Mouse (Mus musculus) heart, postnatal 14 days (tissue): ENCODE measurements around the gene Cdipt. TPM values are rescaled to one million over a fixed set of nuclear protein-coding genes. Genes with fewer than 3 reads are reported as not detected.

Source experiments
- DNase-seq, 2 experiments: peaks; one replicate each; pipeline ENCODE4 v3.0.0; 2021 to 2022
- intact Hi-C: fragments of 180-260 bp; cut with DNase I; formaldehyde crosslinking; loops from one replicate; pipeline ENCODE4 v1.15.1; 2025
- total RNA-seq, 2 experiments: library from RNA; stranded (reverse); gene quantifications; 2 replicates each; pipeline ENCODE4 v1.2.3; 2021

Gene Cdipt
- total RNA-seq, 2 experiments from 2014 or later, result 63.3 to 66.1 TPM

DNA sequence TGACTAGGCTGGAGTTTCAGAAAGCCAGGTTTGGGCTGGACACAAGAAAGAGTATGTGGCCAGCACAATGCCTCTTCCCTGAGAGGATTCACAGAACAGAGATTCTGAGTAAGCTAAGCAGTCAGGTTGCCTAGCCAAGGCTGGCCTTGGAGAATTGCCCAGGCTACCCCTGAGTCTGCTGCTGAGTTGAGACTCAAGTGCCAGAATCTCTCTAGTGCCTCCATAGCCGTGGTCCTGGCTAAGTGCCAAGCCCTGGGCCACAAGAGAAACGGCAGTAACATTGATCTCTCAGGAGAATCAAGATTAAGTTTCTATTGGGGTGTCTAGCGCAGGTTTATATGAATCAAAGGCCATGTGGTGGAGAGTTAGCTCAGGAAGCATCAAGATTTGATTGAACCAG is 10.1 kb upstream of the Cdipt start:
- intact Hi-C loops, result no loop called here
- DNase-seq, result no peak

DNA sequence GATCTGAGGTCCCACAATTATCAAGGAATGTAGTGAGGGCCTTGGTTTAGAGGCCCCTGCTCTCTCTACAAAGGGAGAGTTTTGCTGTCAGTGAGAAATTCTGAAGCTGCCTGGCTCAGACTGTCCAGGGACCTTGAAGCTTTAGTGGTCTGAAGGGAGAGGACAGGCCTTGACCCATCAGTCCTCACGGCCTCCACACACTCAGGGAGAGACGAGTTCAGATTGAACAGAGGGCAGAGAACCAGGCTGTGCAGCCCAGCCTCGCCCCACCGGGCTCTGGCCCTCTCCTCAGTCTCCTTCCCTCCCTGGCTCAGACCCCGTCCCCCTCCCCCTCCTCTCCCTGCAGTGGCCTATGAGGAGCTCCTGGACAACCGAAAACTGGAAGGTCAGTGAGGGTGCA is 8.4 kb upstream of the Cdipt start:
- no peak for DNase-seq
- intact Hi-C loops, result no loop called here

DNA sequence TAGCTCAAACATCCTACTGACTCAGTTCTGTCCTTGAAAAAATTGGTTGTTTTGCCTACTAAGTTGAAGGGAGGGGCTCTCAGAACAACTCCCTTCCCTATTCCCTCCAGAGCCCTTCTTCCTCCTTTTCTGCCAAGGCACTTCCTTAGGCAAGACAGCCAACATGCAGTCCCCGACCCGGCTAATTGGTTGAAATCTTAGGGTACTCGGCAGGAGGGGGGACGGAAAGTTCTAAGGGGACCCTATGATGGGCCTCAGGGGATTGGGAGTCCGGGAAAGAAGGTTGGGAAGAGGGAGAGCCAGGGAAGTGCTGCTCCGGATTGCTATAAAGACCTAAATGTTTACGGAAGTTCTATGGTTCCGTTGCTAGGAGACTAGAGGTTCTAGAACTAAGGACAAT is 221 bp upstream of the Cdipt start:
- DNase-seq, result peak; percentile 44 to 45

DNA sequence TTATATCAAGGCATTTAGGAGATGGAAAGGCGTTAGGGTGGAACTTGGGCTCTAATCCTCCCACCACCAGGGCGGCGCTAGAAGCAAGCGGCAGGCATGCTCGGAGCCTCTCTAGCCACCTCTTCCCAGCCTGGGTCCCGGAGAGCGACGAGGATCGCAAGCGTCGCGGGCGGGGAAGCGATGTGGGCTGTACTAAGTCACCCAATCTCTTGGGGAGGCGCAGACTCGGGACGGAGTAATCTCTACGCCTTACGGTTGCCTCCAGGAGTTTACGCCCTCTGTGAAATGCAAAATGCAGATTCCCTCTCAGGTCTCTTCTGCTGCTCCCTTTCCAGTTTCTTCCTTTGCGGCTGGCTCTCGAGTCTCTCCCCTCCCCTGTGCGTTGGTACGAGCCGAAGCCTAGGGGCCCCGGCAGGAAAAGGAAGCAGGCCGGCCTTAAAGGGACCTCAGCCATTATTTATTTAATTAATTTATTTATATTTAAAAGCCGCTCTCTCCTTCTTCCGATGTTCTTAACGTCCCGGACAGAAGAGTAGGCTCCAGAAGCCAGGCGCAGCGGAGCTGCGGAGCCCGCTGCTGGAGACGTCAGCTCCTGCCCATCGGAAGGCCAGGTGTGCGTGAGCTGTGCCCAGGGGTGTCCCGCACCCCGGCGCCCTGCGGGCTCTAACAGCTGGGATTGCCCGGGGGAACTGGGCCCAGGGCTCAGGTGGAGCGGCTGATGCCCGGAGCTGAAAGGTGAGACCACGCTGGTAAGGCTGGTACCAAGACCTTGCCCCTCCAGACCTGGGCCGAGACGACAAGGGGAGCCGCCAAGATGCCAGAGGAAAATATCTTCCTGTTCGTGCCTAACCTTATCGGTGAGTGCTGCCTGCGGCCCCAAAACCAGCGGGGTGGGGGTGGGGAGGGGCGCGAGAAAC is 494 bp downstream of the Cdipt start, which contains the start of gene Cdiptos:
TSS of gene Cdiptos (minus strand) at position 149 of the 917 bp plus-strand sequence.
- intact Hi-C loops, result loop anchor here (2.0 kb wide), 2 partner anchors 25 to 39 kb away; partner anchors contain the start of genes Mvp and Sez6l2

More for the DNA sequence above, 221 bp upstream of the Cdipt start:
- intact Hi-C loops, result no loop called here

DNA sequence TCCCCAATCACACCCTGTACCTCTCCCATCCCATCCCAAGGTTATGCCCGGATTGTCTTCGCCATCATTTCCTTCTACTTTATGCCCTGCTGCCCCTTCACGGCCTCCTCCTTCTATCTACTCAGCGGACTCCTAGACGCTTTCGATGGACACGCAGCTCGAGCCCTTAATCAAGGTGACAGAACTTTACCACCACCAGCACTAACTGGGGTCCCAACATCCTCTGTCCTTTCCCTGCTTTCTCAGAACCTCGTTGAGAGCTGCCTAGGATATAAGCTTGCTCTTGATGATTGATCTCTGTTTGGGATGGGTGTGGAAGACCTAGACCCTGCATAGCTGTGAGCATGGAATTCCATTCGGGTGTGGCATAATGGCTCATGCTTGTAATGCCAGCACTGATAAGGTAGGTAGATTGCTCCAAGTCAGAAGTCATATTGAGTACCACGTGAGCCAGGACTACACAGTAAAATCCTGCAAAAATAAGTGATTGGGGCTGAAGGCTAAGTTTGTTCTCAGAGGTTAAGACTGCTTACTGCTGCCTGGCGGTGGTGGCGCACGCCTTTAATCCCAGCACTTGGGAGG is 1.3 kb downstream of the Cdipt start:
- no peak for DNase-seq
- intact Hi-C loops, result loop anchor here (2.0 kb wide), 2 partner anchors 26 to 38 kb away; partner anchors contain the start of genes Mvp and Sez6l2

More for the DNA sequence above, 494 bp downstream of the Cdipt start, which contains the start of gene Cdiptos:
- DNase-seq, result peak; percentile 97 to 98

DNA sequence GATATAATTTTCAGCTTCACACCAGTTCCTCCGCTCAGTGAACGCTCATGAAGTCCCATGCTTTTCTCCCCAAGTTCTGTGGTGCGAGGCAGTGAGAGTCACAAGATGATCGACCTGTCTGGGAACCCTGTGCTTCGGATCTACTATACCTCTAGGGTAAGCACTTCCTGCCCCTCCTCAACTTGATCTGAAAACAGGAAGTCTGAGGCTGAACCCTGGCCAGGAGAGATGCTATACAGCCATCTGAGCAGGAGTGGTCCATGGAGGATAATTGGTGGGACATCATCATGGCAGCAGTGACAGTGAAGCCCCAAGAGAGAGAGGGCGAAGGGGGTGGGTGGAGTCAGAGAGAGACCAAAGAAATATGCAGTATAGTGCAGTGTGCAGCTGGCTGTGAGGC is 3.1 kb downstream of the Cdipt start:
- no peak for DNase-seq
- intact Hi-C loops, result no loop called here

DNA sequence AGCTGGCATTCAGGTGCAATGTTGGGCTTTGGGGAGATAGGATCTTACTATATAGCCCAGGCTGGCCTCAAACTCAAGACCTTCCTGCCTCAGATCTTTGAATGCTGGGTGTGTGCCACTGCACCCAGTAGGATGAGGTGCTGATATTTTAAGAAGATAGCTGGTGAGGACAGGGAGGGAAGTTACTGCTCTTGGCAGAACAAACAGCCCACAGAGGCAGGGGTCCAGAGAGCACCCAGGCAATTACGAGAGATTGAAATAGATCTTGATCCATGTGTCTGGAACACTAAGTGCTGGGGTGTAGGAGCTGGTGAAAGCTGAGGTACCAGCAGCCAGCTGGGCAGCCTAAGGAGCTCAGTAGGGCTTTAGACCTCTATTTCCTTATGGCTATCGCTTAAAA is 5.9 kb downstream of the Cdipt start:
- intact Hi-C loops, result no loop called here
- no peak for DNase-seq

DNA sequence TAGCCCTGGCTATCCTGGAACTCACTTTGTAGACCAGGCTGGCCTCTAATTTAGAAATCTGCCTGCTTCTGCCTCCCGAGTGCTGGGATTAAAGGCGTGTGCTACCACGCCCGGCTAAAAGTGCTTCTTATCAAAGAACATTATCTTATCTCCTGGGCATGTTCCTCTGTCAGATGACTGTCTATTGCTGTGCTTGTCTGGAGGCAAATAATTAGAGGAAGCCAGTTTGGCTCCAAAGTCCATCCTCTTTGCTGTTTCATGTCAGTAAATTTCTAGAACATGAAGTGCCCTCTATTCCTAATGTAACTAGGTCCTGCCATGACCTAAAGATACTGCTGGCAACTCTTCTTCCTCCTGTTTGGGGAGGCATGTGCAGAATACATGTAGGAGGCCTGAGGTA is 6.3 kb downstream of the Cdipt start:
- no peak for DNase-seq
- intact Hi-C loops, result no loop called here

DNA sequence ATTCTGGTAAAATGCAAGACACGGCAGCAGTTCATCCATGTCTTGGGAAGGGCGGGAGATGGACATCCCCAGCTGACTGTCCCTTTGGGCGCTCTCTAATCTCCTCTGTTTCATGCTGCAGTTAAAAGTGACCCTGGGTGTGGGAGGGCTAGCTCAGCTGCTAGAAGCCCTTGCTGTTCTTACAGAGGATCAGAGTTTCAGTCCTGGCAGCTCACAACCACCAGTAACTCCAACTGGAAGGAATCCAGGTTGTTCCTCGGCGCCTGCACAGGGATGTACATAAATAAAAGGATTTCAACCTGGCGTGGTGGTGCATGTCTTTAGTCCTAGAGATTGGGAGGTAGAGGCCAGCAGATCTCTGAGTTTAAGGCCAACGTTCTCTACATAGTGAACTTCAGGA is 7.4 kb downstream of the Cdipt start:
- intact Hi-C loops, result no loop called here
- no peak for DNase-seq

DNA sequence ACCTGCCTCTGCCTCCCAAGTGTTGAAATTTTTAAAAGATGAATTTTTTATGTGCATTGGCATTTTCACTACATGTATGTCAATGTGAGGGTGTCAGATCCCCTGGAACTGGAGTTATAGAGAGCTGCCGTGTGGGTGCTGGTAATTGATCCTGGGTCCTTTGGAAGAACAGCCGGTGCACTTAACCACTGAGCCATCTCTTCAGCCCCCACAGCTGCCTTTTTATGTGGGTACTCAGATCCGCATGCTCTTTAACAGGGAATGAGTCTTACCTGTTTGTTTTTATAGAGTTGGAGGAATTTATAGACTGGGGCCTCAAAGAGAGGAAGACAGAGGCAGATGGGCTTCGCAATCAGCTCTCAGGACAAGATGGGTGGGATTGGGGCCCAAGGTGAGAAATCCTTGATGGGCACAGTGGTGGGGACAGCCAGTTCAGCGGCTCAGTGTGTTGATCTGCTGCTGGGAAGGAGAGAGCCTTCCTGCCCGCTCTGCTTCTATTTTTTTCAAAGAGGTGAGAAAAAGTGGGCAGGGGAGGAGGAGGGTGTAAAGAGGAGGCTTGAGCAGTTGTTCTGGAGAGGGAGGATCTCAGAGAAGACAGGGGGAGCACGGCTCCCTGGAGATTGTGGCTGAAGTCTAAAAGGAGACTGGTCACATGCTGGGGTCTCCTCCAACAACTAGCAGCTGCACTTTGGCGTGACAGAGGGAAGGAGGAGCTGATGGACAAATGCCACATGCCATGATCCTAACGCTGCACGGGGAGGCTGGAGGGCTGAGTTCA is 9.1 kb downstream of the Cdipt start:
- intact Hi-C loops, result no loop called here
- peak in 1 of 2 experiments; percentile 44 for DNase-seq

DNA sequence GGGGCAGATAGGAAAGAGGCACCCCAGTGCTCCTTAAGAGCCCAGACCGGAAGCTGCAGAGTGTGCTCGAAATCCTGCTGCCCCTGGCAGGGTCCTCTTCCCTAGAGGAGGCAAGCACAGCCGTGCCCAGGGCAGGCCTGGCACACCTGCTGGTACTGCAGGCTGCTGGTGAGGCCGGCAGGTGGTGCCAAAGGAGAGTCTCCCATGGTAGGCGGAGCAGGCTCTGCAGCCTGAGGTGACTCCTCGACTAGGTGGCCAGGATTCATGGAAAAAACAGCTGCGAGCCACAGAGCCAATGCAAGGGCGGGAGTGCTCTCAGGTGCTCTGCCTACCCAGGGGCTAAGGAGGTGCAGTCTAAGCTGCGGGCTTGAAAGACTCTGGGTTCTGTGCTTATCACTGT is 10.6 kb downstream of the Cdipt start:
- DNase-seq, result peak; percentile 36 to 62
- intact Hi-C loops, result loop anchor here (2.0 kb wide), 1 partner anchor 118 kb away; no protein-coding TSS in a partner anchor

DNA sequence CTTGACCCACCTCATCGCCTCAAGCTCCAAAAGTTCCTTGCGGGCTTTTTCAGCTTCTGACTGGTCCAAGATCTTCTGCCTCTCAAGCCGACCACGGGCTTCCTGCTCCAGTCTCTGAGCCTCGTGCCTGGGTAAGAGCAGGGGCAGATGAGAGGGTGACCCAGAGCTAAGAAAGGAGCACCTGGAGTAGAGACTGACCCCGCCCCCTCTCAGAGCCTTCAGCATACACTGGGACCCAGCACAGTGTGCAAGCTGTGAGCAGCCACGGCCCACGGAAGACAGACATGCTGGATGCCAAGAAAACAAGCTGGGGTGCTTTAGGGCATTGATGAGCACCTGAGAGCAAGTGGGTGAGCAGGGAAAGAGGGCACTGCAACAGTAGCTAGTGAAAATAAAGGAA is 13.1 kb downstream of the Cdipt start:
- no peak for DNase-seq
- intact Hi-C loops, result no loop called here

DNA sequence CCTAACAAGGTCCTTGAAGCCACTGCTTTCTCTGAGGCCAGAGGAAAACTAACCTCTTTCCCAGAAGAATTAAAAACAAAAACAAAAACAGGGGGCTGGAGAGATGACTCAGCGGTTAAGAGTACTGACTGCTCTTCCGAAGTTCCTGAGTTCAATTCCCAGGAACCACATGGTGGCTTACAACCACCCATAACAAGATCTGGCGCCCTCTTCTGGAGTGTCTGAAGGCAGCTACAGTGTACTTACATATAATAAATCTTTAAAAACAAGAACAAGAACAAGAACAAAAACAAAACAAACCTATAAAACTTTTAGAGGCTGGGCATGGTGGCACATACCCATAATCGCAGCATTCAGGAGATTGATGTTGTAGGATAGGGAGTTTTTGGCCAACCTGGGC is 20.7 kb downstream of the Cdipt start:
- intact Hi-C loops, result no loop called here
- no peak for DNase-seq

DNA sequence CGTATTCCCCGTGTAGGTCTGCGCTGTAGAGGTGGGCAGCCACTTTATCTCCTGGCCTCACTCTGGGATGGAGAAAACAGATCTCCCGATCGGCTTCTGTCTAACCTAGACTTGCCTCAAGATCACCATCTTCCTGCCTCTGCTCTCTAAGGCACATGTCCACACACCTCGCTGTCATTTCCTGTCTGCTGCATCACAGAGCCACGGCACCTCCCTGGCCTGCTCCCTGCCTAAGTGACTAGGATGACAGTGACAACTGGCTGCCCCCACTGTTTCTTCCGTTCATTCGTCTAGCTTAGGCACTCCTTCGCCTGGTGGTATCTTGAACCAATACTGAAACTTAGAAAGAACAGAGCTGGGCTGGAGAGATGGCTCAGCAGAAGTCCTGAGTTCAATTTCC is 23.9 kb downstream of the Cdipt start:
- DNase-seq, result no peak
- intact Hi-C loops, result no loop called here

DNA sequence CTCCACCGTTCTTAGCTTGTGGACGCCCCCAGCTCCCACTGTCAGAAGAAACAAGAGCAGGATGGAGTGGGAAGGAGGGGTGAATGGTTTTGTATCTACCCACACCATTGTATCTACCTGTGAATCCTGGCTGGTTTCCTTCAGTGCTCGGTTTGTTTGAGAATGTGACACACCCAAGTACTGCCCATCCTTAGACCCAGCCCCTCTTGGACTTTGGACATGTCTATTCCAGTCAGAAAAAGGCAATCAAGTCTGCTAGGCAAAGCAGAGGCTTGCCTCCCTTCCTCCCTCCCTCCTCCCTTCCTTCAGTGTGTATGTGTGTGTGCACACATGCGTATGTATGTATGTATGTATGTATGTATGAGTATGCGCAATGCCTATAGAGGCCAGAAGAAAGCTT is 27.9 kb downstream of the Cdipt start:
- intact Hi-C loops, result no loop called here
- DNase-seq, result no peak

DNA sequence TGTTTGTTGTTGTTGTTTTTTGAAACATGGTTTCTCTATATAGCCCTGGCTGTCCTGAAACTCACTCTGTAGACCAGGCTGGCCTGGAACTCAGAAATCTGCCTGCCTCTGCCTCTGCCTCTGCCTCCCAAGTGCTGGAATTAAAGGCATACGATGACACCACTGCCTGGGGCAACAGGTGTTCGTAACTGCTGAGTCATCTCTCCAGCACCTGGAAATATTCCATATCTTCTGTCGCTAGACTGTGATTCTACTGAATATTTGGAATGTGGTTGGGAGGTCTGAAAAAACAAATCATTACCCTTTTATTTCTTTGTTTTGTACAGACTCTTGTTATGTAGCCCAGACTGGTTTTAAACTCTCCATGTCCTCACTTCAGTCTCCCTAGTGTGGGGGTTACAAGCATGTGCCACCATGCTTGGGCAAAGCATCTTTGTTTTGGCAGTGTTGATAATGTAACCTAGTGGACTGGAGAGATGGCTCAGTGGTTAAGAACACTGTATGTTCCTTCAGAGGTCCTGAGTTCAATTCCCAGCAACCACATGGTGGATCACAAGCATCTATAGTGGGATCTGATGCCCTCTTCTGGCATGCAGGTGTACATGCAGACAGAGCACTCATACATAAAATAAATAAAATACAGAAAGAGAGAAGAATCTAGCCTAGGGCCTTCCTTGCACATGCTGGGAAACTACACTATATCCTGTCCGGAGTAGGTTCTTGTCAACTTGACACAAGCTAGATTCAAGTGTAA is 28.6 kb downstream of the Cdipt start:
- intact Hi-C loops, result no loop called here
- no peak for DNase-seq

DNA sequence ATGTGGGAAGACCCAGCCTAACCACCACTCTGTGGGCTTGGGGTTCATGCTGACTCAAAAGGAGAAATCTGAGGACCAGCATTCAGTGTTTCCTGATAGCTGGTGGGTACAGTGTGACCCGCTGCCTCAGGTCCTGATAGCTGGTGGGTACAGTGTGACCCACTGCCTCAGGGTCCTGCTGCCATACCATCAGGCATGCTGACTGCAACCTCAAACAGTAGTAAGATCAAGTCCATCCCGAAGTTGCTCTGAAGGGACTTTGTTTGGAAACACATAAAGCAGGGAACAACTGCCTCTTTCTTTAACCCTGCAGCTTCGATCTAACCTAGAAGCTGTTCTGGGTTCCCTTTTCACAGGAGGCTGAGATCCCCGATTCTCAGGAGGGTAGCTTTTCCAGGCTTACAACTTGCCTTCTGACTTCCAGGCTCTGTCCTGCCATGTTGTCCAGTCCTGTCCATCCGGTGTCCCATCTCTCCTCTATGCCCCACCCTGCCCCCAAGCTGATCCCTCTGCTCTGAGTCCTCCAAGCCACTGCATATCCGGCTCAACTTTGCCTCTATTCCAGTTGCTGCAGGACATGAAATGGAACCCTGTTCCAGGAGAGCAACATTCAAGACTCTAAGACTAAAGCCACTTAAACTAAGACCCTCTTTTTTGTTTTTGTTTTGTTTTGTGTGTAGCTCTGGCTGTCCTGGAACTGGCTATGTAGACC is 31.8 kb downstream of the Cdipt start:
- no peak for DNase-seq
- intact Hi-C loops, result no loop called here

DNA sequence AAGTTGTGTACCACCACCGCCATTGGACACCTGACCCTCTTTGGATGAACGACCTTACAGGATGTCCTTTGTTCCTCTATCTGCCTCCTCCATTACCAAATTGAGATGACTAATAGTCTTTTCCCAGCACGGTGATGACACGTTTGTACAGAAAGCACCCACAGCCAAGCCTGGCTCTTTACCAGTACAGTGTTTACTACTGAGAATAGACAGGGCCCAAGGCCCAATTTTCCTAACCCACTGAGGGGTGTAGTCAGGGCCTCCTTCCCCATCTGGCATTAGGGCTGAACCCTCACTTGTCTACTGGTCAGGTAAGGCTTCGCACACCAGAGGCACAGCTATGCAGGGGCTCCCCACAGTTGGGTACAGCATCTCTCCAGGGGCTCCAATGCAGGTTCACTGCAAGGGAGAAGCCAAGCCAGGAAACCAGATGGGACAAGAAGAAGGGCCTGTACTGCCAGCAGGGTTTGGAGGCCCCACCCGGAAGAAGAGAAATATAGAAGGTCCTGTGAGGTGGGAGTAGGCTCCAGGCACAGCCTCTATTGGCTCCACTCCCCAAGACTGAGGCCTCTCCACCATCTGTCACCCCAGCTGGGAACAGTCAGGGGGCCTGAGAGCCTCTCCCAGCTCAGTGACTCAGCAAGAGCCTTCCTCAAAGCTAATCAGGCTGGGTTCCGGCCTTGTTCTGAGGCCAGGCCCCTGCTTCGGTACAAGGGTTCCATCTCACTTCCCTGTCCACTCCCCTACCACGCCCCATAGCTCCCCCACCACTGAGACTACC is 32.7 kb downstream of the Cdipt start:
- intact Hi-C loops, result no loop called here
- DNase-seq, result peak; percentile 80 to 83
